Mouse (Mus musculus) A20 (cell line): ENCODE results near the gene Gnpat.

Experiments
- DNase-seq: peaks from one replicate; pipeline ENCODE4 v3.0.0-alpha.2; 2011; ENCODE audit warnings: low read depth, low spot score

Gene Gnpat

GRCm38 (mm10) chr8:124862321-124863162 is at the start of gene Gnpat, which contains the start of gene 2810004N23Rik:
TSS of gene Gnpat (plus strand) at chr8:124863033.
TSS of gene 2810004N23Rik (minus strand) at chr8:124863120.
- peak; percentile 95 for DNase-seq

GRCm38 (mm10) chr8:124813326-124813725 is 49.5 kb upstream of the Gnpat start:
- no peak for DNase-seq

DNA sequence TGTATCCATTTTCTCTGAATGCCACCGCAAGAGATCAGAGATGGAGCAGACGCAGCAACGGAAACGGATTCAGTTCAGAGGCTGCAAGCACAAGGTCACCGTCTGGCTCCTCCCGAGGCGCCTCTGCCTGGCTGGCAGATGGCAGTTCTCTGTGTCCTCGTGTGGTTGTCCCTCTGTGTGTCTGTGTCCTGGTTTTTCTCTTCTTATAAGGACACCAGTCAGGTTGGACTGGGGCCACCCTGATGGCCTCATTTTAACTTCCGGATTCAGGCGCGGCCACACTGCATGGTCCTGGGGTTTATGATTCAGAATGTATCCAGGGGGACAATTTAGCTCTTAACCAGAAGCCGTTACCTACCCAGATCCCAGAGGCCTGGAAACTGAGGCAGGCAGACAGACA is 47.0 kb upstream of the Gnpat start:
- DNase-seq, result no peak

GRCm38 (mm10) chr8:124816866-124817265 is 46.0 kb upstream of the Gnpat start:
- DNase-seq, result no peak

- no peak for DNase-seq
Measured at GRCm38 (mm10) chr8:124817361-124817760, 45.5 kb upstream of the Gnpat start.

DNA sequence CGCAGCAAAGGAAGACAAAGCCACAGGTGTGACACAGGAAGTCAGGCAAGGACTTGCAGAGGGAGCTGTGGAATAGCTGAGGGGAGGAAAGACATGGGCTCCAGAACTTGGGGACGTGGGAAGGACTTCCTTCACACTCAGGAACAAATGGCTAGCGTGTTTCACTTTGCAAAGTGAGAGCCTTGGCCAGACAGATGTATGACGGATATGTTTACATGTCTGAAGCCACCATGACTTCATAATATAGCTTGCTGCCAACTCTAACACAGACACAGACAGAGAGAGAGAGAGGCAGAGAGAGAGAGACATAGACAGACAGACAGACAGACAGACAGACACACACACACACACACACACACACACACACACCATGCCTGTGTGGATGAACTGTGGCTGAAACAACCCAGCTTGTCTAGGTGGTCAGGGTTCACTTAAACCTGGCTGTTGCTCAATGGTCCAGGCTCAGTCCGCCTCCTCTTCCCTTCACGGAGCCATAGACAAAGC is 43.2 kb upstream of the Gnpat start:
- DNase-seq, result no peak

DNA sequence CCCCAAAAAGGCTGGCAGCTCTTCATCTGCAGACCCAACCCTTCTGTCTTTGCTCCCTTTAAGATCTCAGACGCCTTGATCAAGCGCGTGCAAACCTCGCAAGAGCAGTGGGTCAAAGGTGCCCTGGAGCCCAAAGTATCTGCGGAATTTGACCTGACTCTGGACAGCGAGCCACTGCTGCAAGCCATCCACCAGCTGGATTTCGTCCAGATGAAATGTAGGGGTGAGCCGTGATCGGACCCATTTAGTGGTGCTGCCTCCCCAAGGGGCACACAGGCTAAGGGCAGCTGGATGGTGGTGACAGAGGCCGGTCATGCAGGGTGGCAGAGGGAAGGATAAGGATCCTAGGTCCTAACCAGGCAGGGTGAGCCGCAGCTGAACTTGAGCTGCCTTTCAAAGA is 42.7 kb upstream of the Gnpat start:
- no peak for DNase-seq

- no peak for DNase-seq
Measured at GRCm38 (mm10) chr8:124823497-124823896, 39.3 kb upstream of the Gnpat start.

DNA sequence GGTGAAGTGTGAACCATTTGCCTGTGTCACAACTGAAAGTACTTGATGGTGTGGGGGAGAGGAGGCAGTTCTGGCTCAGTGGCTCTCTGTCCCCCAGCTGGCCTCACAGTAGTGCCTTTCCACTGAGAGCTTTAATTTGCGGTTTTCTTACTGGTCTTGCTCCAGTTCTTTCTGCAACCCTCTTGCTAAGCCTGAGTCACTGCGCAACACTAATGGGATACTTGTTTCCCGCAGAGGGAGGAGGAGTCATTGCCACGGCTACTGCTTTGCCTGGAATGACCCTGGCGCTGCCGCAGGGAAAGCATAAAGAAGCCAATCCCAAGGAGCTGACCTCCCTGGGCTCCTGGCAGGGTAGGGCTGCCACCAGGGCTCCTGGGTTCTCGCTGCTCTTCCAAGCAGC is 36.2 kb upstream of the Gnpat start:
- DNase-seq, result peak; percentile 31

GRCm38 (mm10) chr8:124827387-124827786 is 35.4 kb upstream of the Gnpat start:
- peak; percentile 57 for DNase-seq

GRCm38 (mm10) chr8:124828561-124829240 is 34.1 kb upstream of the Gnpat start:
- no peak for DNase-seq

DNA sequence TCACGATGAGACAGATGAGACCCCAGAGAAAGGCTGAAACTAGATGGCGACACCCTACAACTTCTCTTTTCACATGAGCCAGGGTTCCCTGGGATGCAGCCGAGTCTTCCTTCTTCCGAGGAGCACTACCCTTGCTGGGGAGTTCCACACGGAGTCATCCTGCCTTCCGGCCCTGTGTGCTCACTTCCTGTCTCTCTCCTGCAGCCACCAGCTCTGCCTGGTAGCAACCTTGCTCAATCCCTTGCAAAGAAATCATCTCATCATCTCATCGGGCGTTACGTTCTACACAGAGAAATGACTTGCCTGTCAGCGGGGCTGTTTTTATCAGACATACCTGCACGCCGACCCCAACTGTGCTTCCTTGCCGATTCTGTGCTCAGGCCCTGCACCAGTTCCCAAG is 32.8 kb upstream of the Gnpat start:
- DNase-seq, result no peak

DNA sequence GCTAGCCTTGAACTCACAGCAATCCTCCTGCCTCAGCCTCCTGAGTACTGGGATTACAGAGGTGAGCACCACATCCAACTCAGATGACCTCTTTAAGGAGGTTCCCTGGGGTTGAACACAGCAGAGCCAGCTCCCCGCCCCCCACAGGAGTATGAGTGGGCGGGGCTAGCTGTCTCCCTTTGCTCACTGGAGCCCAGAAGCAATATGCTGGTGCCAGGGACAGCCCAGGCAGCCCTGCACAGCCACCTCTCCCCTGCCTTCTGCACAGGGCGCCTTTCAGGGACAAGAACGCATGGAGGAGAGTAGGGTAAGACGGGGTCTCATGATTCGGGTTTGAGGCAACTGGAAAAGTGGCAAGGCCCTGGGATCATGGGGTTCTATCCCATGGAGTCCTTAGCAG is 31.3 kb upstream of the Gnpat start:
- DNase-seq, result no peak

DNA sequence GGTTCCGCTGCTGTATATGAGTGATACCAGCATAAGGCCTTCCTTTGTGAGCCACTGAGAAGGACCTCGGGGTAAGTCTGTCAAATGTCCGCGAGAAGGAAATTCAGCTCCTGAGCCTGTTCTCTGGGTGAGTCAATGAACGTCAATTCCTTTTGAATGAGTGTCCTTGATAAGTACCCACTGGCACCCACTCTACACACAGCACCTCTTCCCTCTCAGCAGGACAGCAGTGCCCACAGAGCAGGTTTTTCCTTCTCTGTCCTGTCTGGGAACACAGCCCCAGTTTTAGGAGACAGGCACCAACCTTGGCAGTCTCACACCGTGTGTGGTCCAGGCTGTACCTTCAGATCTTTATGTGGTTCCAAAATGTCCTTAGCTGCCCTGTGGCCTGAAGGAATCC is 30.9 kb upstream of the Gnpat start:
- DNase-seq, result no peak

- no peak for DNase-seq
Measured at GRCm38 (mm10) chr8:124833430-124834205, 29.2 kb upstream of the Gnpat start.

GRCm38 (mm10) chr8:124835848-124836247 is 27.0 kb upstream of the Gnpat start:
- no peak for DNase-seq

GRCm38 (mm10) chr8:124836273-124836672 is 26.6 kb upstream of the Gnpat start:
- DNase-seq, result no peak

- no peak for DNase-seq
Measured at GRCm38 (mm10) chr8:124836907-124837306, 25.9 kb upstream of the Gnpat start.

DNA sequence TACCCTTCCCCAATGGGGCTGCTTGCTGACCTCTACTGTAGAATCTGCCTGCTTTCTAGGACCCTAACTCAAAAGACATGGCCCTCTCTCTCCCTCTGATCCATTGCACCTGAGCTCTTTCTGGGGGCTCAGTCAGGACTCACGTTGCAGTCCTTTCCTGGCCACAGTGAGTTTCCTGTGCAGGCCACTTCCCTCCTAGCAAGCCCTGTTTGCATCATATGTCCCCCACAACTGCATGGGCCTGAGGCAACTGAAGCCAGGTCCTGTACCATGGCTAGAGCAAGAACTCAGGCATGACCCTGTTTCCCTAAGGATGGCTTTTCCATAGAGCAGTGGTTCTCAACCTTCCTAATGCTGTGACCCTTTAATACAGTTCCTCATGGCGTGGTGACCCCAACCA is 24.9 kb upstream of the Gnpat start:
- DNase-seq, result no peak

DNA sequence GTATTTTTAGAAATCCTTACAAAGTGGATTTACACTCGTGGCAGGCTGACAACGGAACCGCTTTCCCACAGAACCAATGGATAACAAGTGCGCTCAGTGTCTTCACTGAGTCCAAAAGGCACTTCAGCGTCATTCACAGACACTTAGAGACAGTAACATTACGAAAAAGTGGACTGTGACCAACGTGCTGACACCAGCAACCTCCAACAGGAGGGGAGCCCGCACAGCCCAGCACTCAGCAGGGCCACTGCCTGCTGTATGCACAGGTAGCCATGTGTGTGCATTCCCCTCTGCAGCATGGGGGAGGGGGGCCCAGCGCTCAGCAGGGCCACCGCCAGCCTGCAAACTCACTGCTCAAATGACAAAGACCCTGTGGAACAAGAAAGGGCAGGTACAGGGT is 23.5 kb upstream of the Gnpat start:
- DNase-seq, result no peak

DNA sequence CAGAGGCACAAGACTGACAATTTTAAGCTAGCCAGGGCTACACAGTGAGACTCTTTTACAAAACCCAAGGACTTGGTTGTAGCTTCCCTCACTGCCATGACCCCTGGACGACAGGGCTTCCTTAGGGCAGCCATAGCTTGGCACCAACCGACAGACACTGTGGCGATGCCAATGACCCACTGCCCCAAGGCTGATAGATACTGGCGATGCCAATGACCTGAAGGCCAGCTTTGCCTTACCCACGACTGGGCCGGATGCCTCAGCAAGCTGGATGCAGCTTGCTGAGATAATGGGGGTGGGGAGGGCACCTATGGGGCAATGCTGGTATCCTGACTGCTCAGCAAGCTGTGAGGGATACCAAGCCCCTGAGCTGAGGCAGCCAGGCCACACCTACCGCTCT is 21.9 kb upstream of the Gnpat start:
- no peak for DNase-seq

- DNase-seq, result no peak
Measured at GRCm38 (mm10) chr8:124841775-124842174, 21.1 kb upstream of the Gnpat start.
